Mouse (Mus musculus) lung, postnatal 25 days (tissue): ENCODE results near the gene Kcnq2.

Experiments used
- DNase-seq: peaks from one replicate; pipeline ENCODE4 v3.0.0; 2022; ENCODE audit warnings: low spot score

The Kcnq2 gene

GRCm38 (mm10) chr2:181102161-181102560 is 32.9 kb downstream of the Kcnq2 start:
- DNase-seq = no peak

- DNase-seq = no peak
Measured at GRCm38 (mm10) chr2:181101626-181102025, 33.5 kb downstream of the Kcnq2 start.

DNA sequence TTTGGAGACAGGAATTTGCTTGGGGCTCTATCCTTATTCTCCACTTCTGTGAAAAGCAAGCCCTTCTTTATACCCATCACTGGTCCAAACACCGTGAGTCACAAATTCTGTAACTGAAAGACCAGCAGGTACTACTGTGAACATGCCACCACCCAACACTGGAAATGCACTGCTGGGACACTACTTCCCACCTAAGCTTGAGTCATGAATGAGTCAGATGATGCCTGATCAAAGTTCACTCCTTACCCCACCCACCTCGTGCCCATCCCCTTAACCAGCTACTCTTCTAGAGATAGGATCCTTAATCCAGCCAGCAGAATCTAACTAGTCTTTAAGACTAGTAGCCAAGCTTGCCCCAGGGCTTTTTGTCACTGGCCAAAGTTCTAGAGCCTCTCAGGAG is 35.0 kb downstream of the Kcnq2 start:
- no peak for DNase-seq

GRCm38 (mm10) chr2:181090123-181090522 is 45.0 kb downstream of the Kcnq2 start:
- no peak for DNase-seq

- DNase-seq = no peak
Measured at GRCm38 (mm10) chr2:181084997-181085396, 50.1 kb downstream of the Kcnq2 start.

DNA sequence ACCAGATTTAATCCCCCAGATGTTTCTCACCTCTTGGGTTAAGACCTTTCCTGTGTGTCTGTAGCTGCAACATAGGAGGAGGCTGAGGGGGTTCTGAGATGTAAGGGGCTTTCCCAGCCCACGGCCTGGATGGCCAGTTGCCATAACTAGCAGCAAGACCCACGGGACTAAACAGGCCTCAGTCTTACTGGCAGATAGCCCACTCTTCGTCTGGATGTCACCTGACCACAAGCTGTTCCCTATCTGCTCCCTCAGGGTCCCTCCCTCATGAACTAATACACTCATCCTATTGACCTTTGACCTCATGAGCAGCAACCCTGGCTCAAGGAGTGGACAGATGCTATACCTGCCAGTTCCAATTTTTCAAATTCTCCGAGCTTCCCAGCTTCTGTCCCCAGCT is 51.2 kb downstream of the Kcnq2 start:
- DNase-seq = no peak

DNA sequence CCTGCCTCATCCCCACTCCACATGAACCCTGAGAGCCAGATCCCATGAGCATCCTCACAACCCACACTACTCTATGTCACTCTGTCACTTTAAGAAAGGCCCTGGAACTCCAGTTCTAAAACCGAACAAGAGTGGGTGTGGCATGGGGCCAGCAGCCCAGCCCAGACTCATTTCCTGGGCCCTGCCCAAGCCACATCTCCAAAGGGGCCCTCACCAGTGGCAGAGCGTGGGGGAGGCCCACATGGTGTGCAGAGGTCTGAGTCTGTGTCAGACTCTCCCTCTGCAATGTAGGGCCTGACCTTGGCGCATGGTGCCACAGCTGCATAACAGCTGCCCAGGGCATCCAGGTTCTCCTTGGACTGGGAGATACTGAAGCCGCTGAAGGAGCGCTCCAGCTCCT is 54.2 kb downstream of the Kcnq2 start:
- no peak for DNase-seq

DNA sequence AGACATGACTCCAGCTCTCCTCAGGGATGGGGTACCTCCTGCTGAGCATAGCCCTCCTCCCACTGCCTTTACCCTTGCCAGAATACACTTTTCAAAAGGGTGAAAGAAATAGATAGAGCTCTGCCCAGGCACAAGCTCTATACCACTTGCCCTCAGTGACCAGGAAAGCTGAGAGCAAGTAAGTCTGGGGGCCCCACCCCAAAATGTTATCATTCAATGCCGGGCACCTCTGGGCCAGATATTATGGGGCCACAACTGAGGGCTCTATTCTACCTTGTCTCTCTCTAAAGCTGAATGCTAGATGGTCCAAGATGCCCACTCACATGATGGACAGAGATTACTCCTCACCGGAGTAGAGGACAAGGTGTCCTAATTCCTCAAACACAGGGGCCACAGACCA is 55.6 kb downstream of the Kcnq2 start:
- DNase-seq = no peak

DNA sequence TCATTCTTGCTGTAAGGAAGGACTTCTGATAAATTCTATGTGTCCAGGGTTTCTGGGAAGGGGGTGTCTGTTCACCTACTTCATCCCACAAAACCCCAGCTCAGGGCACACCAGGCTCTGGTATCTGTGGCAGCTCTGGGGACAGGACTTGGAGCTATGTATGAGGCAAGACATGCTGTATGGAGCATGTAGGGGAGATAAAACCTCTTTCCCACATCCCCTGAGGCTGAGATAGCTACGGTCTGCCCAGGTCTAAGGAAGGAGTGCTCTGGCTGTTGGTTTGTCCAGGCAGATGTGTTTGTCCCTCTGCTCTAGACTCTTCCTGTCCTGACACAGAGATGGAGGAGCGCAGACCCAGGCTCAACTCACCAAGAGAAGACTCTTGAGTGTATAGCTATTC is 56.2 kb downstream of the Kcnq2 start:
- no peak for DNase-seq

- no peak for DNase-seq
Measured at GRCm38 (mm10) chr2:181075501-181075900, 59.6 kb downstream of the Kcnq2 start.

DNA sequence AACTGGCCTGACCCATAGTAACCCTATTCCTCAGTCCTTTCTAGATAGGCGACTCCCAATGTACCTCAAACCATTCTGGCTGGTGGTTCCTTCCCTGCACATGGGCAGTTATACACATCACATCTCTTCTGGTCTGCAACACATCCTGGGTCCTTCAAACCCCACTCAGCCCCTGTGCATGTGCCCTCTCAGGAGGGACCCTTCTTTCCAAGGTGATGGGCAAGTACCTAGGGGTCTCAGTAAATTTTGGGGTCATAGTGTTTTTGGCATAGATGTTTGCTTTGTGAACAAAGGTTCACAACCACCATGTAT is 62.7 kb downstream of the Kcnq2 start:
- no peak for DNase-seq

DNA sequence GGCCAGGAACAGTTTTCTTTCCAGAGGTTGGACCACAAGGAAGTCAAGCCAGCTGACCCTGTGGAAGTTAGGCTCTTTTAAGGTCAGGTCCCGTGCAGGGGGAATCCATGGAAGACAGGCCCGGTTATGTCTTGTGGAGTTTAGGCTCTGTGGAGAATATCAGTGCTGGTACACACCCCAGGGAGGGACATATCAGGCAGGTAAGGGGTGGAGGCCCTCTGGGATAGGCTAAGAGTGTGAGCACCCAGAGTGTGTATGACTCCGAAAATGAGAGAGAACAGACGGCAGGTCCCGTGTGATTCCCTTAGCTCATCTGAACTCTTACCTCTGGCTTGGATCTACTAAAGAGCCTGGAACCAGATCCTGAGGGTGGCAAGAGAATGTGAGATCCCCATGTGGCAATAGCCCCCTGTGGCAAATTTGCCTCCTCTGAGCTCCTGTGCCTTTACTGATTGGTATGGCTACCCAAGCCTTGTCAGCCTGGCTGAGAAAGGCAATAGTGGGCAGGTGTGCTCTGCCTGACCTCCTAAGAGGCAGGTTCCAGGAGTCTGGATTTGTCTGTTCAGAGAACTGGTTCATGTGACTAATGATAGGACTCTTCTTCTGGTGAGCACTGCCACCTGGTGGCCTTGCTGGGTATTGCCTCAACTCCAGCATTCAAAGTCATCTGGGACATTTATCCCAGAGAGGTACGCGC is 63.2 kb downstream of the Kcnq2 start:
- peak; percentile 65 for DNase-seq

- DNase-seq = no peak
Measured at GRCm38 (mm10) chr2:181070136-181070535, 65.0 kb downstream of the Kcnq2 start.

DNA sequence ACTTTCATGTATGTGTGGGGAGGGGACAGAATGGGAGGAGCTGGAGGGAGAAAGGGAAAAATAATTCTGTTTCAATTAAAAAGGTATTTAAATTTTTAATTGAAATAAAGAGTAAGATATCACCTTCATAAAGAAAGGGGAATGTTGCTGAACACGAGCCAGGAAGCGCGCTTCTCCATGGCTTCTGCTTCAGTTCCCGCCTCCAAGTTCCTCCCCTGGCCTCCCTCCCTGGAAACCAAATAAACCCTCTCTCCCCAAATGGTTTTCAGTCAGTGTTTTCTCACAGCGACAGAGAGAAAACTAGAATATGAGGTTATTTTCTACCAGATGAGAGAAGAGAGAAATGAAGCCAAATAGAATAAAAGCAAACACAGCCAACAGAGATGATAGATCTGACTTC is 66.6 kb downstream of the Kcnq2 start:
- DNase-seq = no peak

- DNase-seq = no peak
Measured at GRCm38 (mm10) chr2:181065827-181066226, 69.3 kb downstream of the Kcnq2 start.

- peak; percentile 43 for DNase-seq
Measured at GRCm38 (mm10) chr2:181060127-181060526, 75.0 kb downstream of the Kcnq2 start.

GRCm38 (mm10) chr2:181058193-181058592 is 76.9 kb downstream of the Kcnq2 start:
- DNase-seq = no peak

DNA sequence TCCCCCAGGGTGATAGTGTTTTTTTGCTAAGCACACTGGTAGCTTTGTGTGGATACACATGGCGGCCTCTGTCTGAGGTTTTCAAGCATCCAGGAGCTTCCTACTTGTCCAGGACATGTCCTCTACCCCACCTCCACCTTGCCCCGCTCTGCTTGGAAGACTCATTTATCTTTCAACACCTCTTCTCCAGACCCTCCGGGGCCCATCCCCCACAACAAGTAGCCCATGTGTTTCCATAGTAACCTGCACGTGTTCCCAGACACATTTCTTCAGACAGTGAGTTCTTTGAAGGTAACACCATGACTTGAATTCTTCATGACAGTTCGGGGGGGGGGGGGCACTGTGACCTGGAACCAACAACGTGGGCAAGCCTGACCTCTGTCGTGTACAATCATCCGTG is 77.8 kb downstream of the Kcnq2 start:
- no peak for DNase-seq

DNA sequence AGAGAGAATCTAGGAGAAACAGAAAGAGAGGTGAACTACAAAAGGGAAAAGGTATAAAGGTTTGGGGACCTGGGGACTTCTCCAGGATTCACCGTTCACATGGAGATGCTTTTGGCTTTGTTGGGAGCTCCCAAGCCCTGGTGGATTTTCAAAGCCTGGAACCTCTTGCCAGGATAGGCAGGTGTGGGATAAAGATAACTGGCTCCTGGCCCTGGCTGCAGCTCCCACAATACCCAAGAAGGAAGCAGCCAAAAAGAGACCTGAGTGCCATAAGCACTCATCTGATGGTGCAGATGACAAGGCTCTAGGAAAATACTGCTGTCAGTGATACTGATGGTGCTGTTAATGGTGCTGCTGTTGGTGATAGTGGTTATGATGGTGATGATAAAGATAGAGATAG is 82.9 kb downstream of the Kcnq2 start:
- DNase-seq = no peak

DNA sequence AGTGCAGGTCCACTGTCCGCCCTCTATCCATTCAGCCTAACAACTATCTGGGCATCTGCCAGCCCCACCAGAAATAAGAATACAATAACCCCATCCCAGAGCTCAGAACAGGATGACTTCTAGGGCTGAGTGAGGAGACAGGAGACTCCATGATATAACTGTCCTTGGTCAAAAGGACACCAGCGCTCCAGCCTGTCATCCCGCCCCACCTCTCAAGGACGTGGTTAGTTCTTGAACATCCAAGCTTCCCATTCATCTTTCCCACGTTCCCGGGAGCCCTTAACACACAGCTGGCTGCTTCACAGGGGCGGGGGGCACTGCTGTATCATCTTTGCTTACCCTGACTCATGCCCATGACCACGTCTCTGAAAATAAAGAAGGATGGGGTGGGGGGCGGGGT is 86.1 kb downstream of the Kcnq2 start:
- no peak for DNase-seq

DNA sequence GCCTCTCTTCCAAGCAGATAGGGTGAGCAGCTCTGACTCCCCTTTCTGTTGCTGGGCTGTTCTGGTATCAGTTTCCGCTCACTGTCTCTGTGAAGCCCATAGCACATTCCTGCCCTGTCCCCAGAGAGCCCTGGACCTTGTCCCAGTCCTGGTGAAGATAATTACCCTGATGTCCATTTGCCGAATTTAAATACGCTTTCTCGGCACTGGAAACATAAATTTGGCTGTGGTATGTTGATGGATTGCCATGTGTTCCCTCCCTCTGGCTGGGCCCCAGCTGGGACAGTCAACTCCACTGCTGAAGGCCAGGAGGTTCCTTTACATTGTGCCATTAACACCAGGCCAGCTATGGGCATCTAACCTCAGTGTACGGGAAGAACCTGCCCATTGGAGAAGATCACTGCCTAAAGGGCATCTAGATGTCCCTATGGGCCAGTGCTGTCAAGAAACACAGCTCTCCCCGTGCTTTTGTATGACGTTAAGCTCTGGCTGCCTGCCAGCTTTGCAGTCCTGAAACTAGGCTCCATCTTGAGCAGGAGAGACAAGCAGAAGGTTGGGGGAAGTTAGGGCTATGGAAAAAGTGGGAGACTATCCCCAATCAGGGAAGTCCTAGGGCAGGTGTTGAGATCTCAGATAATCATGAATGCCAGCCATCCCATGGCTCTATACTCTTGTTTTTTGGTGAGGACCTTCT is 86.7 kb downstream of the Kcnq2 start:
- DNase-seq = no peak

DNA sequence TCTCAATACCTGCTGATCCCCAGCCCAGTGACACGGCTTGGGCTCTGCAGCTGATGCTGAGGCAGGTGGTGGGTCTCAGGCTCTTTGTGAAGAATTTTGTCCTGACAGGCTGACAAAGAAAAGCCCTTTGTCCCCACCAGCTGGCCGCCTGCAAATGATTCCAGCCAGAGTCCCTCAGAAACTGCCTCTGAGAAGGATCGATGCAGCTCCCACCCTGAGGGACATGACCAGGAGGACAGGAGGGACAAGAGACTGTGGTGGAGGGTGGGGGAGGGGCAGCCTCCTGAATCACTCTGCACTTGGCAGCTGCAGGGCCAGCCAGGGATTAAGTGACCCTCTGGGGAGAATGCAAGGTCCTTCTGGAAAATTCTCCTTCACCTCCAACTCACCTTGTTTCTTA is 91.1 kb downstream of the Kcnq2 start:
- DNase-seq = no peak

GRCm38 (mm10) chr2:181043437-181043836 is 91.7 kb downstream of the Kcnq2 start, which contains the start of gene Chrna4:
Gene Chrna4 (minus strand): TSS chr2:181043546.
- no peak for DNase-seq

- no peak for DNase-seq
Measured at GRCm38 (mm10) chr2:181042376-181042775, 92.7 kb downstream of the Kcnq2 start.
